Mouse (Mus musculus) heart, postnatal 10 days (tissue): ENCODE results near the gene Mrpl51. TPM values are rescaled to one million over a fixed set of nuclear protein-coding genes. Genes with fewer than 3 reads are reported as not detected.
A peak's percentile ranks its signal among the peaks of the same experiment; 100 is the strongest.

Source experiments
- DNase-seq, 2 experiments: peaks; one replicate each; pipeline ENCODE4 v3.0.0; 2021
- intact Hi-C: fragments of 180-260 bp; cut with DNase I; formaldehyde crosslinking; loops from one replicate; pipeline ENCODE4 v1.15.1; 2025
- microRNA-seq, 2 experiments: library from miRNA; unstranded; fragments of <30 nt; microRNA quantifications; one replicate each; pipeline ENCODE4 v1.2.0; 2022
- total RNA-seq, 2 experiments: library from RNA; stranded (reverse); gene quantifications; 2 replicates each; pipeline ENCODE4 v1.2.3; 2021

Gene Mrpl51
- total RNA-seq, 2 experiments from 2014 or later: 272 to 283 TPM

DNA sequence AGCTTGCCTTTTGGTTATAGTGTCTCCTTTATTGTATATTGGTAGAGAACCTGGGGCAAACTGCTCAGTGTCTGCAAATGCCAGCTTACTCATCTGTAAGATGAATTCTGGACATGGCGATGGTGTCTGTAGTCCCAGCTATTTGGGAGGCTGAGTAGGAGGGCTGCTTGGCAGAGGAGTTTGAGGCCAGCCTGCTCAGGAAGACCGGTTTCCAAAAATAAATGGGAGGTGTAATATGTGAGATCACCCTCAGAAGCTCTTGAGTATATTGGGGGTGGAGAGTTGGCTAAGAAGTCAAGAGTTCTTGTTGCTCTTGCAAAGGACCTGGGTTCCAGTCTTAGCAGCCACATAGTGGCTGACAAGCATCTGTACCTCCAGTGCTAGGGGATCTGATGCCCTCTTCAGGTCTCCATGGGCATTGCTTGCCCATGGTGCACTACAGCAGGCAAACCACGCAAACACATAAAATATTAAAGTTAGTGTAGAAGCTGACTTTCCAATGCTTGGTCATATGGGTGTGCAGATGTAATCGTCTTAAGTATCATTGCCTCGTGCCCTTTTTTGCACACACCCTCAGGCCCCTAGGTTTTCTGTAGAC lies 34.0 kb downstream of the Mrpl51 start:
- no peak for DNase-seq
- intact Hi-C loops: no loop called here

DNA sequence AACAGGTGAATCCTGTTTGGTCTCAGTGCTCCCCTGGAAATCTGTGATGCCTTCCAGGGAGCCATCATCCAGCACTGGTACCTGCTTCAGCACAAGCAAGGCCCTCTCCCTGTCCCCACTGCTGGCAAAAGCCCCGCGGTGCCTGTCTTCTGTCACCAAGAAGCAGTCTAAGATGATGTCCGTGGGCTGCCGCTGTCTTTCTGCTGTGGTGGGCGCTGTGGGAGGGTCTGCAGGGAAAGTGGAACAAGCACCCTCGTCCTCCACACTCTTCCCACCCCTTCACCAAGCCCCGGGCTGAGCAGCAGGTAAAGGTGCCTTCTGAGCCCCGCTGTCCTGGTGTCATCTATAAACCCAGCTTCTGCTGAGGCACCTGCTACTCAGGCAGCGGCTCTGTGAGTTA lies 39.0 kb downstream of the Mrpl51 start:
- intact Hi-C loops: loop anchor here (5.0 kb wide), 1 partner anchor 42 kb away; no protein-coding TSS in a partner anchor
- no peak for DNase-seq

DNA sequence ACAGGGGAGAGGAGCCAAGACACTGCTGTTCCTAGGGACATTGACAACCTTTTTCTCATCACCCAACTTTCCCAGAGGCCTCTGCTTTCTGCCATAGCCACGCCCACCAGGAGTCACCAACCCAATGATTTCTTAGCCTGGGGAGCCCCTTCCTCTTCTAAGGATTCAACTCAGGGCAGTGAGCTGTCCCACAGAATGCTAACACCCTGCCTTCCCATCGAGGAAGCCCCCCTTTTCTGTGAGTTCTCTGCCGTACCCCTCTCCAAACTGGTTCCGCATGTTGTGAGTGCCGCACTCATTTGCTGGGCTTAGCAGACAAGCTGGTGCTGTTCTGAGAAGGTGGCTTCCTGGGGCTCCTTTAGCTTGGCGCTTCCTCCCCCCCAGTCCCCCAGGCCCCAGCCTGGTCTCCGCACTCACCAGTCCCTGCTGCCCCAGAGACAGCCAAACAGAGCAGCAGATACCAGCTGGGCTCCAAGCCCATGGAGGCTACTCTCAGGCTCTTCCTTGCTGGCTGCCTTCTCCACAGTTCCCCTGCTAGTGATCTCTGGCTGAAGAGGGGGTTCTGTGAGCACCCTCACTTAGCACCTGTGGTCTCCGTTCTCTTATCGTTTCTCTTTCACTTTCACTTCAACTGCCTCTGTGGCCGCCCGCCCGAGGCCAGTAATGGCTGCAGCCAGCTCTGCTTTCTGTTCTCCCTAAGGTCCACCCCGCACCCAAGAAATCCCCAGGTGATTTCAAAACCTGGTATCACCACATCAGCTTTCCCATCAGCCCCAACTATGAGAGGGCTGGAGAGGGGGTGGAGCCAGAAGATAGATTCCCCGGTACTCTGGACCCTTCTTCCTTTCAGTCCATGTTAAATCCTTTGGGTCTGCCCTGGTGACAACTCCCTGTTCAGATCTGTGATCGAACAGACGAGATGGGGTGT lies 39.8 kb downstream of the Mrpl51 start, which contains the start of gene Tapbpl:
TSS of gene Tapbpl (minus strand) at position 744 of the 928 bp plus-strand sequence.
- intact Hi-C loops: loop anchor here (5.0 kb wide), 1 partner anchor 41 kb away; no protein-coding TSS in a partner anchor
- DNase-seq: peak; percentile 69 to 80

DNA sequence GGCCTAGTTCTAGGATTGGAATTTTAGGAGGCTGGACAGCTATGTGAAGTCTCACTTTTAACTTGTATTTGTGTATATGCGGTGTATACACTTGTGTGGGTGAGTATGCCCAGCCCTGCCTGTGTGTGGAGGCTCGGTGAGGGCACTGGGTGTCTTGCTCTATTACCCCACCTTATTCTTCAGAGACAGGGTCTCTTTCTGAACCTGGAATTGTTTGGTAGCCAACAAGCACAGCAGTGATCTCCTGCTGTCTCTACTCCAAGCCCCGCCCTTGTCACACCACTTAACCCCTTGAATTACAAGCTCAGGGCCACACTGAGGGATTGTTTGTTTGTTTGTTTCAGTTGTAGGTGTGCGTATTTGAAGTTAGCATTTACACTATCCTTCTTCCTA lies 40.4 kb downstream of the Mrpl51 start:
- peak in 1 of 2 experiments; percentile 32 for DNase-seq
- intact Hi-C loops: loop anchor here (5.0 kb wide), 1 partner anchor 40 kb away; no protein-coding TSS in a partner anchor

DNA sequence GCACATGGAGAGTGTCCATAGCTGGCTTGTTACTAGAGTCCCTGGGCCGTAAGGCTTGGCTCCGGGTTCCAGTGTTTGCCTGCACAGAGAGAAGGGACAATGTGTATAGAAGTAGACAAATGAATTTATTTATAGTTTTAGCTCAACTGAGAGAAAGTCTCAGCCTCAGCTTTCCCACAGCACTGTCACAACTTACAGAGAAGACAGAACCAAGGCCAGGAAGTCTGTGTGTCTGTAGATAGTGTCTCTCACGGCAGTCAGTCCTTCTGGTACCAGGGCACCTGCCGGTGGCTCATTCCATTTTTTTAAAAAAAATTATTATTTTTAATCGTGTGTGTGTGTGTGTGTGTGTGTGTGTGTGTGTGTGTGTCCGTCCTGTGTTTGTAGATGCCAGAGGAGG lies 40.9 kb downstream of the Mrpl51 start:
- intact Hi-C loops: loop anchor here (5.0 kb wide), 1 partner anchor 40 kb away; no protein-coding TSS in a partner anchor
- no peak for DNase-seq

DNA sequence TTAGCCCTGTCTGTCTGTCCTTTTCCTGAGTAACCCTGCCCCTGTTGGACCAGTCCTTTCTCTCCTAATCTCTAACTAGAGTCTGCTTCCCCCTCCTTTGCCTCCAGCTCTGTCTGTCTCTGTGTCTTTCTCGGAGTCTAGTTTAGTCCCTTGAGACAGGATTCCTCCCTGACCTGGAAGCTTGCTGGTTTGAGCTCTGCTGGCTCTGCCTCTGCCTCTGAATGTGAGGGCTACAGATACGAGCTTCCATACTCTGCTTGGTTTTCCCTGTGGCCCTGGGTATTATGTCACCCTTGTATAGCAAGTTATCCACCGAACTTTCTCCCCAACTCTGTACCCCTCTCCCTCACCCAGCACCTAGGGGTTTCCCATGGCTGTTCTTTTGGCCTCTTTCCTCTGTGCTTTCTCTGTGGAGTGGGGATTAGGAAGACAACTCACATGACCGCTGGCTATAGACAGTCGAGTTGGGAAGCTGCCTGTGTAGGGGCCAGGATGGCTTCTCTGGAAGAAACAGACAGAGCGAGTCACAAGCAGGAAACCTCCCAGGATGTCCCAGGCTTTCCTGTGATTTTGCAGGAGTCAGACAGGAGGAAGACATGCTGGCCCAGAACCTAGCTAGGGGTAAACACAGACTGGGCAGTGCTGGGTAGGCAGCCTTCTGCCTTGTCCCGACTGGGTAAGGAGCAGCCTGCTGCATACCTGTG lies 42.4 kb downstream of the Mrpl51 start:
- intact Hi-C loops: loop anchor here (5.0 kb wide), 1 partner anchor 38 kb away; no protein-coding TSS in a partner anchor
- DNase-seq: peak in 1 of 2 experiments; percentile 38

DNA sequence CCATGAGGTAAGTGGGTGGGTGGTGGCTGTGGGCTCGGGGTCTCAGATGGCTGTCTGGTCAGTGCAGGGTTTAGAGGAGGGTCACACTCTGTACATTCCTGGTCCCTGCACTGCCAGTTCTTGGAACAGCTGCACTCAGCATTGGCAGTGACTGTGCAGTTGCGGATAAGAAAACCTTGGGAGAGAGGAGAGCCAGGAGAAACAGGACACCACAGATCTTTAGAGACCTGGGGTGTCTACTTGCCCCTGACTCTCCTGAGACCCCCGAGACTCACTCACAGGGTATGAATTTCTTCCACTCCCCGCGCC lies 42.9 kb downstream of the Mrpl51 start:
- no peak for DNase-seq
- intact Hi-C loops: loop anchor here (5.0 kb wide), 1 partner anchor 38 kb away; no protein-coding TSS in a partner anchor

DNA sequence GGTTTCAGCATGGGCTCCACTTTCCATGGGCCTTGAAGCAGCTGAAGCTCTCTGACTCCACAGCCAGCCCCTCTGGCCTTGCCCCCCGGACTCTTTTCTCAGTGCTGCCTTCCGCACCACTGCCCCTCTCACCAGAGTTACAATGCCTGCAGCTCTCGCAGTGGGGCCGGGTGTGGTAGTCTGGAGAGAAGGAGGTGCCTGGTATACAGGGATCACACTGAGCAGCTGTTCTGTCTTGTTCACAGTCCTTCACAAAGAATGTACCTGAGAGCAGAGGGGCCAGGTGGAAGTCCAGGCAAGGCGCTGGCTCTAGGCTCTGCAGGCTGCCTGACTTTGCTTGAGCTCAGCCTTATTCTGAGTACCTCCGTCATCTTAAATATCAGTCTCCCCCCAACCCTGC lies 44.7 kb downstream of the Mrpl51 start:
- no peak for DNase-seq
- intact Hi-C loops: no loop called here

DNA sequence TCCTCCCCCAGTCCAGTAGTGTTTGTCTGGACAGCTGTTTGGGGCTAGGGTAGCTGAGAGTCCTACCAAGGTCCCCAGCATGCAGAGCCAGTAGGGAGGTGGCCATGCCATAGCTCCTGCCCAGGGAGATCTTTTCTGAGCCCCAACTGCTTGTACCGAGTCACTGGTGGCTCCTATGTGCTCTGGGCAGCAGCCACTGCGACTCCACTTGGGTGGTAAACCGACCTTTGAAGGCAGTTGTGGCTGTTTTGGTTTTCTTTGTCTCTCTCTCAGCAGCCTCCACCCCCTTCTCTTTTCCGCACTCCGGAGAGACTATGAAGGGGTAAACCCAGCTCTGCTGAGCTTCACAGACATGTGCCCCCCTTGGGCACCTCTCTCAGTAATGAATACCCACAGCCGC lies 45.2 kb downstream of the Mrpl51 start, which contains the start of gene Cd27:
TSS of gene Cd27 (minus strand) at position 229 of the 400 bp plus-strand sequence.
- no peak for DNase-seq
- intact Hi-C loops: no loop called here

DNA sequence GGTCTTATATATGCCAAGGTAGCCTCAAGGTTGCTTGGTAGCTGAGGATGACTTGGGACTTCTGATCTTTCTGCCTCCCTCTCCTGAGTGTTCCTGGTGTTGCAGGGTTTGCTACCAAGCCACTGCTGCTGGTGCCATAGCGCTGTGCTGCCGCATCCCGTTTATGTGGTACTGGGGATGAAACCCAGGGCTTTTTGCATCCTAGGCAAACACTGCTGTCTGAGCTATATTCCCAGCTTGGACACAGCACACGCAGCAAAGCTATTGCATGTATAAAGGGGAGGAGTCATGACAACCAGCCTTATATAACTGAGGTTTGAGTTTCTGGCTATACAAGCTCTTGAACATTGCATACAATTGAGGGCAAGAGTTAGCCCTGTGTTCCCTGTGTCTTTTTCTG lies 45.8 kb downstream of the Mrpl51 start:
- no peak for DNase-seq
- intact Hi-C loops: no loop called here

DNA sequence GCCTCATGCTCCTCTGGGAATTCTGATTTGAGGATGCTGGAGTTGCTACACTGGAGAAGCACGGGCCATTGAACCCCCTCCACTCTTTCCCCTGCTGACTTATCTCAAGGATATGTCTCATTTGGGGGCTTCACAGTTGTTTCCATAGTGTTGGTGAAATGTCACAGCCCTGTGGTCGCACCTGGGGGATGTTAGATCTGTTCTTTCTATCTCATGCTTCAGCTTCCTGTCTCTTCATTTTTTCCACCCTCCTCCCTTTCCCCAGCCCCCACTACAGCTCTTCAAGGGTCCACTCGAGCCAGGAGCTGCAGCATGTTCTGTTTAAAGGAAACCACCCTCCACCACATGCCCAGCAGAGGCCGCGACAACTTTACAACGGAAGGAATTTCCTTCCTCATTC lies 46.8 kb downstream of the Mrpl51 start:
- no peak for DNase-seq
- intact Hi-C loops: no loop called here

DNA sequence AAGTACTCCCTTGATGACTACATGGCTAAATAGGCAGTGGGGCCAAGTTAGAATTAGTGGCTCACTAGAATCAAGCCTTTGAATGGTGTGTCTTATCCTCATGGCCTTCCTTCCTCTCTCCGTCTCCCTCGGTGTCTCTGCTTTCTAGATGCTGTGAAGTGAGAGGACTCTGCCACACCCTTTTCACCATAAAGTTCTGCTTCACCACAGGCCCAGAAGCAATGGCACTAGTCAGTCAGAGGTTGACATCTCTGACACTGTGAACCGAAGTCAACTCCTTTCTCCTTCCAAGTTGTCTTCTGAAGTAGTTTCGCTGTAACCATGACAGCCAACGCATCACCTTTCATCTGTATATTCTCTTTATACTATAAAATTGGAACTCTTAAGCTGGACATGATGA lies 47.9 kb downstream of the Mrpl51 start:
- DNase-seq: no peak
- intact Hi-C loops: no loop called here

DNA sequence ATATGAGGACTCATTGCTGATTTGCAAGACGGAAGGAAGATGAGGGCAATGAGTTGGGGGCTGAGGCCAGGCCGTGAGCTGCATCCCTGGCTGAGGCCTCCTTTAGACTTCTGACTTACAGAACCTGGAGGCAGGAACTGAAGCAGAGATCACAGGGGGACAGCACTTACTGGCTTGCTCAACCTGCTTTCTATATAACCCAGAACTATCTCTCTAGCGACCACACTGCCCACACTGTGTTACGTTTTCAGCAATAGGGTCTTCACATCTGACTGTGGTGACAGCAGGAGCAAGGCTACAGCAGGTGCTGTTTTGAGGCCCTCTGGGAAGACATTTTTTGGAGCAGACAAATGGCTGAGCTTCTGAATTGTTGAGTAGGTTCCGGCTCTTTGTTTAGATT lies 49.0 kb downstream of the Mrpl51 start:
- DNase-seq: no peak

DNA sequence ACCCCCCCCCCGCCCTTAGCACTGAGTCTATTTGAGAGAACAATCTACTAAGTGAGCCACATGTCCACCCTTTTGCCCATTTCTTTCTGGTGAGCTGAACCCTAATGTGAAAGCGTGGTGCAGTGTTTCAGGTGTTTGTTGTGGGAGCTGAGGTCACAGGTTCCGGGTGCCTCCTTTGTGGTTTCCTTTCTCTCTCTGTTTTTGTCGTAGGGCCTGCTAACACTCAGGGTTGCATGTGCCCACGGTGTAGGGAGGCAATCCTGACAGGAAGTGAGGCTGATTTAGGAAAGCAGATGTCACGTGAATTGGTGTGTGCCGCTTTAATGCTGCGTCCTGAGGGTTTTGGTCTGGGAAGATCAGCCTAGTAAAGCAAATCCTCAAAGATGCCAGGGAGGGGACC lies 50.0 kb downstream of the Mrpl51 start:
- intact Hi-C loops: no loop called here
- DNase-seq: no peak

More for the DNA sequence above, 49.0 kb downstream of the Mrpl51 start:
- intact Hi-C loops: no loop called here

DNA sequence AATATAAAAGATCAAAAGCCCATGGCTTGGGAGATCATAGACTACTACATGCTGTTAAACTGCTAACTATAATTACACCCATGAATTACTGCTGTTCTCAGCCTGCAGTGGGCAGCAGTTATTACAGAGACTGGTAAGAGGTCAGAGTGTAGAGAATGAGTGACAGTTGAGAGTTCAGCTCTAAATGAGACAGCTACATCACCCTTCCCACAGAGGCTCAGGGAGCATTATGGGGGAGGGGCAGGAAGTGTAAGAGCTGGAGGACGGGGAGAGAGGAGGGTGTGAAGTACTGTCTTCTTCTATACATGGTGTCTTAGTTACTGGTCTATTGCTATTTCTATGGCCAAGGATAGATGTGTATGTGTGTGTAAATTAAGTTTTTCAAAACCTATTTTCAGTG lies 53.0 kb downstream of the Mrpl51 start:
- intact Hi-C loops: no loop called here

More for the DNA sequence above, 53.0 kb downstream of the Mrpl51 start:
- no peak for DNase-seq

Small RNA genes within 50 kb of the gene (microRNA-seq; reads per million reads assigned to microRNA genes)
- gene Mir3098: 1.4 to 1.7 reads per million in 2 experiments
- 0 reads per million in 2 experiments for gene Mir8113

Other genes starting within 250 kb of the Mrpl51 start
- gene Cops7a, start 226.3 kb upstream of the Mrpl51 start, total RNA-seq: 100 to 1,000 TPM; 102 to 108 TPM
- gene Pianp, start 195.1 kb upstream of the Mrpl51 start, total RNA-seq: 1 to 10 TPM; 1.7 to 2.0 TPM
- 10 to 100 TPM; 27.7 to 29.3 TPM for gene Zfp384, start 182.7 kb upstream of the Mrpl51 start, total RNA-seq
- 10 to 100 TPM; 41.8 to 47.3 TPM for gene Ing4, start 152.0 kb upstream of the Mrpl51 start, total RNA-seq
- gene Acrbp, start 142.1 kb upstream of the Mrpl51 start, total RNA-seq: 1 to 10 TPM; 2.1 to 2.8 TPM
- under 1 TPM; 0.37 to 0.53 TPM for gene Lpar5, start 123.9 kb upstream of the Mrpl51 start, total RNA-seq
- 100 to 1,000 TPM; 170 to 183 TPM for gene Chd4, start 95.8 kb upstream of the Mrpl51 start, total RNA-seq
- 10 to 100 TPM; 23.7 to 25.3 TPM for gene Nop2, start 59.9 kb upstream of the Mrpl51 start, total RNA-seq
- 10 to 100 TPM; 13.0 to 17.8 TPM for gene Iffo1, start 46.6 kb upstream of the Mrpl51 start, total RNA-seq
- 1,000 to 10,000 TPM; 3,414 to 3,559 TPM for gene Gapdh, start 25.3 kb upstream of the Mrpl51 start, total RNA-seq
- 10 to 100 TPM; 42.3 to 51.8 TPM for gene Ncapd2, start 100 bp upstream of the Mrpl51 start, total RNA-seq
- gene Vamp1, start 23.8 kb downstream of the Mrpl51 start, total RNA-seq: 1 to 10 TPM; 8.1 to 9.1 TPM
- gene Tapbpl, start 40.1 kb downstream of the Mrpl51 start, total RNA-seq: 1 to 10 TPM; 2.8 to 4.4 TPM
- under 1 TPM; 0.37 to 0.55 TPM for gene Cd27, start 45.2 kb downstream of the Mrpl51 start, total RNA-seq
- gene Tuba3a, start 94.2 kb downstream of the Mrpl51 start, total RNA-seq: not detected
- 10 to 100 TPM; 42.8 to 49.4 TPM for gene Ltbr, start 122.1 kb downstream of the Mrpl51 start, total RNA-seq
- under 1 TPM; 0.97 to 0.98 TPM for gene Scnn1a, start 128.9 kb downstream of the Mrpl51 start, total RNA-seq
- 10 to 100 TPM; 73.7 to 77.8 TPM for gene Tnfrsf1a, start 157.6 kb downstream of the Mrpl51 start, total RNA-seq
- not detected for gene Plekhg6, start 189.0 kb downstream of the Mrpl51 start, total RNA-seq